Mouse (Mus musculus) left cerebral cortex, postnatal 14 days (tissue): ENCODE results near the gene Sall4. TPM values are rescaled to one million over a fixed set of nuclear protein-coding genes. Genes with fewer than 3 reads are reported as not detected.

Source experiments
- DNase-seq, 2 experiments: peaks; one replicate each; pipeline ENCODE4 v3.0.0; 2021 to 2022; ENCODE audit warnings: low spot score in 2 of 2, mixed read lengths in 1 of 2
- intact Hi-C: fragments of 180-260 bp; cut with DNase I; formaldehyde crosslinking; loops from one replicate; pipeline ENCODE4 v1.15.1; 2025
- total RNA-seq, 2 experiments: library from RNA; stranded (reverse); gene quantifications; 2 replicates each; pipeline ENCODE4 v1.2.3; 2021

Sall4 gene
- total RNA-seq, 2 experiments from 2014 or later: not detected

DNA sequence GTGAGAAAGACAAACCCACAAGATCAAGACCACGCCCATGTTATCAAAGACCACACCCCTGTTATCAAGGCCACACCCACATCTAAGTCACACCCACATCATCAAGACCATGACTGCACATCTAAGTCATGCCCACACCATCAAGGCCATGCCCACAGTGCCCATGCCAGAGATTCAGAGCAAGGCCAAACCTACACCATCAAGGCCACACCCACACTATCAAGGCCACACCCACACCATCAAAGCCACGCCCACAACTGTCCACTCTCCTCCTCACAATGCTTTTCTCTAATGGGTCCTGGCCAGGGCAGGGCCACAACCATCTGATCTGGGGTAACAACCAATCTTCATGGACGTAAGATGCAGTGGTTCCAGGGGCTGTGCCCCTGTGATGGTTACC, 56.8 kb downstream of the Sall4 start:
- intact Hi-C loops: no loop called here
- no peak for DNase-seq

DNA sequence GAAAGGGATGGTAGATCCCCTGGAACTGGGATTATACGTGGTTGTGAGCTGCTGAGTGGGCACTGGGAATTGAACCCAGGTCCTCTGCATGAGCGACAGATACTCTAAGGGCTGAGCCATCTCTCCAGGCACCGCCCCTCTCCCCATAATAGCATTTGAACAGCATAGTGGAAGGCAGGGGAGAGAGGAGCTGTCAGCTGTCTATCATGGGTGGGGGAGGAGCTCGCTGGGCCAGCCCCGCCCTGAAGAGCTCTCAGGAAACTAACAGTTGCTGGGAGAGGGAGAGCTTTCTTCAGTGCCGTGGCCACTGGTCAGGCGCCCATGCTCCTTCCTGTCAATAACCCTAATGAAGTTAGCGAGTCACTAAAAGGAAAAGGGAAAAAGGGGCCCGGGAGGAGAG, 60.0 kb downstream of the Sall4 start:
- no peak for DNase-seq
- intact Hi-C loops: no loop called here

DNA sequence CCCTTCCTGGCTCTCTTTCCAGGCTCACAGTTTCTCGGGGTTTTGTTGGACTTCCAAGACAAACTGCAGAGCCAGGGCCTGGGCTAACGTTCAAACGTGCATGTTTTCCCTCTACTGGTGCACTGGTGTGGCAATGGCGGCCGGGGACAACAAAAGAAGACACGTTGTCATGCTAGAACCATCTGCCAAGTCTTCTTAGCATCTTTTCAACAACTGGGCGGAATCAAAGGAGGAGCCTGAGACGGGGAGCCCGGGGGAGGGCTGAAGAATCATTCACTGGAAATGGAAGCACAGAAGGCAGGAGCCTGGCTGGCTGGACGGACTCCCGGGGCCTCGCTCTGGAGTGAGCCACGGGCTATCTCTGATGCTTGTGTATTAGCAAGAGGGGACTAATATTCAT, 65.5 kb downstream of the Sall4 start:
- DNase-seq: peak in 1 of 2 experiments; percentile 59
- intact Hi-C loops: no loop called here

Other genes starting within 250 kb of the Sall4 start
- 10 to 100 TPM; 11.8 to 15.0 TPM for gene Nfatc2, start 166.3 kb downstream of the Sall4 start, total RNA-seq
- gene Atp9a, start 25.5 kb downstream of the Sall4 start, total RNA-seq: 100 to 1,000 TPM; 418 to 426 TPM
- gene Zfp64, start 187.6 kb upstream of the Sall4 start, total RNA-seq: 10 to 100 TPM; 16.8 to 18.1 TPM